Mouse (Mus musculus): ENCODE measurements around the gene Gm8020. TPM values are rescaled to one million over a fixed set of nuclear protein-coding genes. Genes with fewer than 3 reads are reported as not detected.
"Not testable (repeated sequence)": the region's sequence is repeated elsewhere in the genome, so short reads cannot be mapped to it uniquely, and the experiment has no call there.

Gene Gm8020
- not detected in 2 replicates for polyA plus RNA-seq (2015; fragmentation: Nextera tagmentation; extraction: Ambion mirVana)

- H3K4me3 ChIP-seq (replicated peaks; ENCODE audit: low read length); H3K27ac ChIP-seq (ENCODE audit: low read length): not testable (repeated sequence)
- WGBS = 94% methylated on average over 2 of the region's 3 CpGs
Measured at GRCm38 (mm10) chr14:42502249-42502648, at the start of gene Gm8020. Gene Gm8020, minus strand, starts transcription at chr14:42502349.

GRCm38 (mm10) chr14:42543170-42543701 lies 41.1 kb upstream of the Gm8020 start:
- H3K4me2 ChIP-seq (ENCODE audit: low read length); H3K9me3 ChIP-seq (ENCODE audit: control insufficient read depth, low read length); H3K4me3 ChIP-seq (replicated peaks; ENCODE audit: low read length); H3K9ac ChIP-seq (replicated peaks; ENCODE audit: low read depth, low read length); H3K27me3 ChIP-seq (replicated peaks; ENCODE audit: control insufficient read depth, insufficient read depth, low read length); H3K27ac ChIP-seq (ENCODE audit: low read length); H3K36me3 ChIP-seq (ENCODE audit: control insufficient read depth, insufficient read depth); H3K4me1 ChIP-seq (replicated peaks; ENCODE audit: control insufficient read depth, insufficient read depth, low read length): not testable (repeated sequence)
- WGBS = 12% methylated on average over 21 of the region's 31 CpGs
- peak; percentile 66 for ATAC-seq

More at GRCm38 (mm10) chr14:42502249-42502648, at the start of gene Gm8020:
- ATAC-seq; H3K27me3 ChIP-seq (replicated peaks; ENCODE audit: control insufficient read depth, insufficient read depth, low read length); H3K9ac ChIP-seq (replicated peaks; ENCODE audit: low read depth, low read length); H3K36me3 ChIP-seq (ENCODE audit: control insufficient read depth, insufficient read depth); H3K9me3 ChIP-seq (ENCODE audit: control insufficient read depth, low read length); H3K4me2 ChIP-seq (ENCODE audit: low read length); H3K4me1 ChIP-seq (replicated peaks; ENCODE audit: control insufficient read depth, insufficient read depth, low read length): not testable (repeated sequence)

- H3K27me3 ChIP-seq (replicated peaks; ENCODE audit: control insufficient read depth, insufficient read depth, low read length); H3K4me1 ChIP-seq (replicated peaks; ENCODE audit: control insufficient read depth, insufficient read depth, low read length); H3K4me2 ChIP-seq (ENCODE audit: low read length); H3K9ac ChIP-seq (replicated peaks; ENCODE audit: low read depth, low read length); H3K9me3 ChIP-seq (ENCODE audit: control insufficient read depth, low read length); H3K36me3 ChIP-seq (ENCODE audit: control insufficient read depth, insufficient read depth); H3K27ac ChIP-seq (ENCODE audit: low read length); H3K4me3 ChIP-seq (replicated peaks; ENCODE audit: low read length): not testable (repeated sequence)
- ATAC-seq = peak; percentile 75
- WGBS = 34% methylated on average over 15 of the region's 29 CpGs
Measured at GRCm38 (mm10) chr14:42542316-42543169, 40.4 kb upstream of the Gm8020 start.

- H3K36me3 ChIP-seq (ENCODE audit: control insufficient read depth, insufficient read depth); H3K9ac ChIP-seq (replicated peaks; ENCODE audit: low read depth, low read length); ATAC-seq; H3K4me3 ChIP-seq (replicated peaks; ENCODE audit: low read length); H3K4me2 ChIP-seq (ENCODE audit: low read length); H3K4me1 ChIP-seq (replicated peaks; ENCODE audit: control insufficient read depth, insufficient read depth, low read length); H3K9me3 ChIP-seq (ENCODE audit: control insufficient read depth, low read length); H3K27me3 ChIP-seq (replicated peaks; ENCODE audit: control insufficient read depth, insufficient read depth, low read length); H3K27ac ChIP-seq (ENCODE audit: low read length): not testable (repeated sequence)
- 88% methylated on average over 1 of the region's 3 CpGs for WGBS
Measured at GRCm38 (mm10) chr14:42524182-42524581, 22.0 kb upstream of the Gm8020 start, which contains the start of gene Gm8024. Gene Gm8024, minus strand, starts transcription at chr14:42524282.

GRCm38 (mm10) chr14:42463581-42463980 lies 38.6 kb downstream of the Gm8020 start, which contains the start of gene Gm8011:
Gene Gm8011, plus strand, starts transcription at chr14:42463881.
- not testable (repeated sequence) for H3K4me3 ChIP-seq (replicated peaks; ENCODE audit: low read length); H3K27me3 ChIP-seq (replicated peaks; ENCODE audit: control insufficient read depth, insufficient read depth, low read length); H3K4me2 ChIP-seq (ENCODE audit: low read length); ATAC-seq; H3K27ac ChIP-seq (ENCODE audit: low read length); H3K36me3 ChIP-seq (ENCODE audit: control insufficient read depth, insufficient read depth); H3K4me1 ChIP-seq (replicated peaks; ENCODE audit: control insufficient read depth, insufficient read depth, low read length); H3K9me3 ChIP-seq (ENCODE audit: control insufficient read depth, low read length); H3K9ac ChIP-seq (replicated peaks; ENCODE audit: low read depth, low read length)
- WGBS = 57% methylated on average over 2 of the region's 2 CpGs

Other genes with a start within 250 kb of the Gm8020 start
- gene Gm17026, start 242.3 kb downstream of the Gm8020 start, polyA plus RNA-seq (2015; fragmentation: Nextera tagmentation; extraction: Ambion mirVana) = not detected in 2 replicates
- gene Gm9611, start 205.0 kb downstream of the Gm8020 start, polyA plus RNA-seq (2015; fragmentation: Nextera tagmentation; extraction: Ambion mirVana) = not detected in 2 replicates
- not detected in 2 replicates for gene Gm7995, start 192.1 kb downstream of the Gm8020 start, polyA plus RNA-seq (2015; fragmentation: Nextera tagmentation; extraction: Ambion mirVana)
- not detected in 2 replicates for gene Gm8005, start 62.7 kb downstream of the Gm8020 start, polyA plus RNA-seq (2015; fragmentation: Nextera tagmentation; extraction: Ambion mirVana)
- not detected in 2 replicates for gene Gm8011, start 38.5 kb downstream of the Gm8020 start, polyA plus RNA-seq (2015; fragmentation: Nextera tagmentation; extraction: Ambion mirVana)
- gene Gm8024, start 21.9 kb upstream of the Gm8020 start, polyA plus RNA-seq (2015; fragmentation: Nextera tagmentation; extraction: Ambion mirVana) = not detected in 2 replicates
- gene Gm17124, start 97.5 kb upstream of the Gm8020 start, polyA plus RNA-seq (2015; fragmentation: Nextera tagmentation; extraction: Ambion mirVana) = not detected in 2 replicates
- not detected in 2 replicates for gene Gm3633, start 139.6 kb upstream of the Gm8020 start, polyA plus RNA-seq (2015; fragmentation: Nextera tagmentation; extraction: Ambion mirVana)
- gene Gm10378, start 153.6 kb upstream of the Gm8020 start, polyA plus RNA-seq (2015; fragmentation: Nextera tagmentation; extraction: Ambion mirVana) = not detected in 2 replicates